Mouse (Mus musculus): ENCODE measurements around the gene Krtap1-5.

The Krtap1-5 gene

GRCm38 (mm10) chr11:99550765-99551164 lies 30.1 kb downstream of the Krtap1-5 start, which contains the start of gene Krtap3-3:
Gene Krtap3-3 (minus strand): TSS chr11:99550865.
- no peak for DNase-seq (ENCODE audit: inconsistent age in 2 of 2, low spot score in 1 of 2)

GRCm38 (mm10) chr11:99547892-99548291 lies 32.9 kb downstream of the Krtap1-5 start:
- no peak for DNase-seq (ENCODE audit: inconsistent age in 2 of 2, low spot score in 1 of 2)

- peak; percentile 4 to 40 for DNase-seq (ENCODE audit: inconsistent age in 2 of 2, low spot score in 1 of 2)
Measured at GRCm38 (mm10) chr11:99539721-99540120, 41.1 kb downstream of the Krtap1-5 start.

Measured in adrenal gland, adult (tissue).